16 mouse cellular contexts compared by ENCODE assay signal in the genomic region with DNA sequence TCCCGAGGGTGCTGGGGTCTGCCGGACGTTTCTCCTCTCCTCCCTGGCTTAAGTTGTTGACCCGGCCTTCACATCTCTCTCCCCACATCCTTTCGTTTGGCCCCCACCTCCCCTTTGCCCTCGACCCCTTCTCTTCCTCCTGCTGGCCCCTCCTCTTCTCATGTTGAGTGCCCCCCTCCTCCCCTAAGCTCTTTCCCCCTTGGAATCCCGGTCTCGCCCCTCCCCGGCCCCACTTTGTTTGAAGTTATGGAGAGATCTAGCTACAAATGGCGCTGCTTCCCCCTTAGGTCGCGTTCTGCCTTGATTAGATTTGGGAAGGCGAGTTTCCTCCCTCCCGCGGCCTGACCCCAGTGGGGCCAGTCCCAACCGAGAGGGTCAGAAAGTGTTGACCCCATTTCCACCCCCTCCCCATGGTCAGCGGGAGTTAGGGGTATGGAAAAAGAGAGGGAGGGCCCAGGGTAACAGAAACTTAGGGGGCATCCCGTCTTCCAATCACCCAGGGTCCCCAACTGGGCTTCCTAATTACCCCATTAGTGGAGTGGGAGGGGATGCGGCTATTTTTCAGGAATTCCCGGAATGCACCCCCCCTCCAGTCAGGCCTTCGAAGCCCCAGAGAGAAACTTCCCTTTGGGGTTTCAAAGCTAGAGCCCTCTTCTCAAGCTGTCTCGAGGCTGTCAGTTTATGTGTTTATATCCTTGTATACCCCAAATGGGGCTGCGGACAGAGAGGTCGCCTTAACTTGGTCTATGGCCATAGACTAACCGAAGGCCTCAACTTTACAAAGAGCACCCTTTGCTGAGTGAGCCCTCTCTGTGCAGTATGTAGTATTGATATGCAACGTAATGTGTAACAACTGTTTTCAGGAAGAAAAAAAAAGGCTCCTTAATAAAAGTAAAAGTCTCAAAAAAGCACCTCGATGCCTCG. TPM values are rescaled to one million over a fixed set of nuclear protein-coding genes. Genes with fewer than 3 reads are reported as not detected.
DNase-seq lines count a peak whose midpoint lies in the region; ATAC-seq lines count a peak whose summit lies in the region.
"Had no signal": no experiment of that assay in that cellular context is flagged by ENCODE, and none has a peak within 500 bp of the region (broad histone marks: within the 10 kb centered on the region; RNA-seq: fewer than 3 reads in every experiment).

No protein-coding gene starts in this region.

- H3K27me3 ChIP-seq in neural tube, embryonic 11.5 days (ENCODE audit: control insufficient read depth, insufficient read depth, low read length), result peaks cover 76% of the 10 kb centered on the region
- H3K27me3 ChIP-seq in forebrain, embryonic 13.5 days, result peaks cover 100% of the 10 kb centered on the region
- peaks cover 100% of the 10 kb centered on the region for H3K27me3 ChIP-seq in midbrain, embryonic 10.5 days (ENCODE audit: low read depth, poor library complexity, severe bottlenecking)
- peaks cover 28% of the 10 kb centered on the region for H3K27me3 ChIP-seq in neural tube, embryonic 14.5 days (ENCODE audit: control insufficient read depth, insufficient read depth, low read length)
- peaks cover 99% of the 10 kb centered on the region for H3K27me3 ChIP-seq in liver, embryonic 11.5 days (replicated peaks; ENCODE audit: control insufficient read depth, insufficient read depth, low read length)

- H3K36me3 ChIP-seq in neural tube, embryonic 11.5 days (ENCODE audit: control insufficient read depth, insufficient read depth, low read length), result no peaks in the 10 kb centered on the region
- no peaks in the 10 kb centered on the region for H3K36me3 ChIP-seq in forebrain, embryonic 13.5 days (ENCODE audit: poor library complexity, severe bottlenecking)
- H3K36me3 ChIP-seq in midbrain, embryonic 10.5 days, result 0 out of 2 replicates have a peak, but pooled peaks cover 3% of the 10 kb centered on the region
- H3K36me3 ChIP-seq in neural tube, embryonic 14.5 days (ENCODE audit: control insufficient read depth, insufficient read depth, low read length), result no peaks in the 10 kb centered on the region
- no peaks in the 10 kb centered on the region for H3K36me3 ChIP-seq in liver, embryonic 11.5 days (ENCODE audit: control insufficient read depth, insufficient read depth, low read length)
- H3K36me3 ChIP-seq: heart, embryonic 12.5 days had no signal

- peak overlapping the region; percentile 72 for H3K9ac ChIP-seq in neural tube, embryonic 11.5 days (ENCODE audit: low read length)
- 0 out of 2 replicates have a peak overlapping the region, but pooled peaks have one; percentile 52 for H3K9ac ChIP-seq in forebrain, embryonic 13.5 days
- no peak overlapping the region for H3K9ac ChIP-seq in neural tube, embryonic 14.5 days (replicated peaks; ENCODE audit: low read depth, low read length)
- H3K9ac ChIP-seq in liver, embryonic 11.5 days (ENCODE audit: low read depth, low read length), result no peak overlapping the region
- H3K9ac ChIP-seq: heart, embryonic 12.5 days had no signal

- no peak for DNase-seq in neural tube, embryonic 11.5 days (ENCODE audit: low spot score)
- no peak for DNase-seq in neural tube, embryonic 10.5 days (ENCODE audit: extremely low spot score, low spot score)
- DNase-seq in midbrain, embryonic 10.5 days (ENCODE audit: low spot score), result peak; percentile 72
- no peak for DNase-seq in adrenal gland, adult 8-10 months
- DNase-seq in layer of hippocampus, postnatal 36 days, result no peak
- DNase-seq in liver, embryonic 11.5 days (ENCODE audit: low spot score), result no peak
- DNase-seq: adrenal gland, postnatal 14 days; kidney, postnatal 36 days; lung, adult 2 months had no signal

- H3K27ac ChIP-seq in neural tube, embryonic 11.5 days (ENCODE audit: low read depth, low read length), result peak overlapping the region; percentile 89
- H3K27ac ChIP-seq in forebrain, embryonic 13.5 days, result no peak overlapping the region
- peak overlapping the region; percentile 89 for H3K27ac ChIP-seq in midbrain, embryonic 10.5 days (replicated peaks)
- no peak overlapping the region for H3K27ac ChIP-seq in neural tube, embryonic 14.5 days (ENCODE audit: low read depth, low read length)
- H3K27ac ChIP-seq in liver, embryonic 11.5 days (ENCODE audit: low read depth, low read length), result no peak overlapping the region

- peak overlapping the region; percentile 29 for H3K4me3 ChIP-seq in neural tube, embryonic 11.5 days (ENCODE audit: low read depth, low read length)
- no peak overlapping the region for H3K4me3 ChIP-seq in forebrain, embryonic 13.5 days
- H3K4me3 ChIP-seq in midbrain, embryonic 10.5 days, result peak overlapping the region; percentile 53
- H3K4me3 ChIP-seq in neural tube, embryonic 14.5 days (ENCODE audit: low read depth, low read length), result no peak overlapping the region
- H3K4me3 ChIP-seq in liver, embryonic 11.5 days (ENCODE audit: low read depth, low read length), result no peak overlapping the region

- WGBS in neural tube, embryonic 11.5 days, result 1% methylated on average over 28 of the region's 28 CpGs
- WGBS in forebrain, embryonic 13.5 days, result 2% methylated on average over 28 of the region's 28 CpGs
- under 1% methylated on average over 28 of the region's 28 CpGs for WGBS in midbrain, embryonic 10.5 days
- 1% methylated on average over 28 of the region's 28 CpGs for whole genome bisulfite sequencing in neural tube, embryonic 14.5 days
- 3% methylated on average over 28 of the region's 28 CpGs for WGBS in liver, embryonic 11.5 days

- peak overlapping the region; percentile 66 for H3K4me2 ChIP-seq in neural tube, embryonic 11.5 days (ENCODE audit: low read depth)
- H3K4me2 ChIP-seq in forebrain, embryonic 13.5 days, result peak overlapping the region; percentile 59
- 0 out of 2 replicates have a peak overlapping the region, but pooled peaks have one; percentile 42 for H3K4me2 ChIP-seq in neural tube, embryonic 14.5 days (ENCODE audit: low read depth, low read length)
- H3K4me2 ChIP-seq in liver, embryonic 11.5 days, result no peak overlapping the region

- H3K4me1 ChIP-seq in neural tube, embryonic 11.5 days (ENCODE audit: control insufficient read depth, insufficient read depth, low read length), result peaks cover 58% of the 10 kb centered on the region
- H3K4me1 ChIP-seq in forebrain, embryonic 13.5 days, result peaks cover 67% of the 10 kb centered on the region
- H3K4me1 ChIP-seq in midbrain, embryonic 10.5 days, result peaks cover 100% of the 10 kb centered on the region
- peaks cover 15% of the 10 kb centered on the region; the same call in 1 of the 2 replicates for H3K4me1 ChIP-seq in neural tube, embryonic 14.5 days (ENCODE audit: control insufficient read depth, insufficient read depth, low read length)
- H3K4me1 ChIP-seq in liver, embryonic 11.5 days (replicated peaks; ENCODE audit: control insufficient read depth, insufficient read depth, low read length), result no peaks in the 10 kb centered on the region

- no peak for ATAC-seq in neural tube, embryonic 11.5 days (ENCODE audit: insufficient read depth, low FRiP score, low TSS enrichment)
- no peak for ATAC-seq in forebrain, embryonic 13.5 days
- no peak for ATAC-seq in neural tube, embryonic 14.5 days (ENCODE audit: low read depth)
- ATAC-seq in liver, embryonic 11.5 days (replicated peaks; ENCODE audit: low FRiP score), result no peak
- ATAC-seq: CD4-positive, CD25-positive, alpha-beta regulatory T cell, adult 4 months; Patski had no signal

- no peaks in the 10 kb centered on the region for H3K9me3 ChIP-seq in neural tube, embryonic 11.5 days (ENCODE audit: control insufficient read depth, low read length)
- no peaks in the 10 kb centered on the region for H3K9me3 ChIP-seq in forebrain, embryonic 13.5 days (replicated peaks)
- no peaks in the 10 kb centered on the region for H3K9me3 ChIP-seq in midbrain, embryonic 10.5 days (replicated peaks)
- H3K9me3 ChIP-seq in neural tube, embryonic 14.5 days (ENCODE audit: control insufficient read depth, low read length), result no peaks in the 10 kb centered on the region
- H3K9me3 ChIP-seq in liver, embryonic 11.5 days (ENCODE audit: control insufficient read depth, low read length), result no peaks in the 10 kb centered on the region
- H3K9me3 ChIP-seq: heart, embryonic 12.5 days had no signal

RNA-seq across cellular contexts. Expression of gene Pax7, which starts 10.9 kb away (rescaled TPM):
- polyA plus RNA-seq in neural tube, embryonic 11.5 days (2014; fragmentation: Nextera tagmentation; extraction: Ambion mirVana), result 3.4 and 3.8 TPM in 2 replicates
- 0.04 and 0.09 TPM in 2 replicates for polyA plus RNA-seq in forebrain, embryonic 13.5 days (2015; fragmentation: Nextera tagmentation; extraction: Ambion mirVana)
- polyA plus RNA-seq in midbrain, embryonic 10.5 days (2016; fragmentation: Nextera tagmentation; extraction: Ambion mirVana), result 1.3 and 1.8 TPM in 2 replicates
- 0.19 and 0.27 TPM in 2 replicates for polyA plus RNA-seq in neural tube, embryonic 14.5 days (2014; fragmentation: Nextera tagmentation; extraction: Ambion mirVana)
- not detected for total RNA-seq in adrenal gland, adult 8-10 months (2022)
- total RNA-seq in layer of hippocampus, postnatal 36 days (2021), result under 1 TPM in 1 of 2 experiments, not detected in 1; 0.05 TPM
- polyA plus RNA-seq in liver, embryonic 11.5 days (2014; fragmentation: Nextera tagmentation; extraction: Ambion mirVana), result 0.12 and 0.19 TPM in 2 replicates
- total RNA-seq: adrenal gland, postnatal 14 days; megakaryocyte, adult 5-6 weeks had no signal
- polyA plus RNA-seq: CD4-positive, CD25-positive, alpha-beta regulatory T cell, adult 4 months; Patski; small intestine, adult 2 months had no signal

Comparison
In these comparisons a context has a peak if more than half of its experiments do, and no peak if none do; other contexts are left out.
1. H3K27ac ChIP-seq: peak in neural tube, embryonic 11.5 days (single experiment) and midbrain, embryonic 10.5 days (single experiment); none in forebrain, embryonic 13.5 days (single experiment), neural tube, embryonic 14.5 days (single experiment) and liver, embryonic 11.5 days (single experiment).
2. H3K4me3 ChIP-seq: peak in neural tube, embryonic 11.5 days (single experiment) and midbrain, embryonic 10.5 days (single experiment); none in forebrain, embryonic 13.5 days (single experiment), neural tube, embryonic 14.5 days (single experiment) and liver, embryonic 11.5 days (single experiment).
3. H3K9ac ChIP-seq: peak in neural tube, embryonic 11.5 days (single experiment) and forebrain, embryonic 13.5 days (single experiment); none in neural tube, embryonic 14.5 days (single experiment) and liver, embryonic 11.5 days (single experiment).